ENCODE assay signal across 10 mouse cellular contexts in the genomic region with DNA sequence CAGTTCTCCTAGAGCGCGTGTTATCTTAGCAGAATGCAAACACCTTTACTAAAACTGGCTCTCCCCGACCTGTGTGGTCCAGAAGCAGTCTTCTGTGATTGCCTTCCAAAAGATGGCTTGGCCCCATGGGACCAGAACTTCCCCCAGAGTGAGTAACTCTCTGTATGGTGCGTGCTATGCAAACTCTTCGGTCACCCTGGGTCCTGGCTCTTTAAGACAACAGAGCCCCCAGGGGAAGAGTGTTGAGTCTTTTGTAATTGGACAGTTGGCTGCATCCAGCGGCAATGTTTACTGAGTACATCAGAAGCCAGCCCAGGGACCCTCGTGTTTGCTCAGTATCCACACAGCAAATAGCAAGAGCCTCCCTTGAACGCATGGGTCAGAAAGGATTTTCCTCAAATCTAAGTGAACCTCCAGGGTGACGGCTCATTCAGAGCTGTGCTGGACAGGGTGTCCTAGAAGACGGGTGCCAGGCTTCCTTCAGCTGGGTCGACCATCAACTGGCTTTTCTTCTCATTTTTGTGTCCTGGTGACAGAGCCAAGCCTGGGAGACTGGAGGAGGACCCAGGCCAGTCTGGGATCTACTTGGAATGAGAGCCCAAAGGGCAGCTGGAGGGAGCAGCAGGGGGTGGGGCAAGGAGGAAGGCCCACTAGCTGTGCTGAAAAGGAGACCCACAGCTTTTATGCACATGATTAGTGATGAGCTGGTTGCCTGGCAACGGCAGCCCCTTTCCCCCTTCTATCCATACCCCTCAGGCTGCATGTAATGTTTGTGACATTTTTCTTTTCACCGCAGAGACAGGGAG.
DNase-seq lines count a peak whose midpoint lies in the region; ATAC-seq and TF ChIP-seq lines count a peak whose summit lies in the region.
"Had no signal": no experiment of that assay in that cellular context is flagged by ENCODE, and none has a peak within 500 bp of the region (broad histone marks: within the 10 kb centered on the region; RNA-seq: fewer than 3 reads in every experiment).

No protein-coding gene starts in this region.

- TF ChIP-seq POLR2A in limb, embryonic 14.5 days (IDR thresholded peaks at IDR 0.05; ENCODE audit: borderline replicate concordance, extremely low read depth, insufficient read depth, insufficient read length): no peak

- H3K4me3 ChIP-seq in limb, embryonic 14.5 days (replicated peaks; ENCODE audit: low read length): no peak overlapping the region
- H3K4me3 ChIP-seq in limb, embryonic 10.5 days: no peak overlapping the region
- H3K4me3 ChIP-seq in hindbrain, embryonic 11.5 days (ENCODE audit: low read depth, low read length): no peak overlapping the region
- no peak overlapping the region; the same call in 1 of the 2 replicates for H3K4me3 ChIP-seq in neural tube, embryonic 13.5 days

- no peak overlapping the region for H3K27ac ChIP-seq in limb, embryonic 14.5 days (replicated peaks; ENCODE audit: low read depth, low read length)
- H3K27ac ChIP-seq in limb, embryonic 10.5 days: no peak overlapping the region
- peak overlapping the region; percentile 72 for H3K27ac ChIP-seq in hindbrain, embryonic 11.5 days (ENCODE audit: low read depth, low read length)
- H3K27ac ChIP-seq in neural tube, embryonic 13.5 days (replicated peaks): peak overlapping the region; percentile 90

- no peak overlapping the region for H3K4me2 ChIP-seq in limb, embryonic 14.5 days (replicated peaks; ENCODE audit: low read depth, low read length, severe bottlenecking)
- peak overlapping the region; percentile 8 for H3K4me2 ChIP-seq in hindbrain, embryonic 11.5 days (replicated peaks; ENCODE audit: low read depth, low read length)
- H3K4me2 ChIP-seq in neural tube, embryonic 13.5 days: peak overlapping the region; percentile 49
- H3K4me2 ChIP-seq: heart, embryonic 11.5 days had no signal

- H3K9ac ChIP-seq in limb, embryonic 14.5 days (ENCODE audit: low read depth, low read length, severe bottlenecking): no peak overlapping the region
- H3K9ac ChIP-seq in hindbrain, embryonic 11.5 days (ENCODE audit: low read depth, low read length): no peak overlapping the region
- H3K9ac ChIP-seq in neural tube, embryonic 13.5 days: peak overlapping the region; percentile 43; the same call in 1 of the 2 replicates

- no peaks in the 10 kb centered on the region for H3K9me3 ChIP-seq in limb, embryonic 14.5 days (ENCODE audit: control insufficient read depth, low read length)
- no peaks in the 10 kb centered on the region for H3K9me3 ChIP-seq in limb, embryonic 10.5 days (replicated peaks)
- no peaks in the 10 kb centered on the region for H3K9me3 ChIP-seq in hindbrain, embryonic 11.5 days (ENCODE audit: control insufficient read depth, low read length)
- H3K9me3 ChIP-seq in neural tube, embryonic 13.5 days: no peaks in the 10 kb centered on the region

- H3K36me3 ChIP-seq in limb, embryonic 14.5 days (ENCODE audit: control insufficient read depth, insufficient read depth, low read length): no peaks in the 10 kb centered on the region
- no peaks in the 10 kb centered on the region for H3K36me3 ChIP-seq in limb, embryonic 10.5 days
- no peaks in the 10 kb centered on the region for H3K36me3 ChIP-seq in hindbrain, embryonic 11.5 days (ENCODE audit: control insufficient read depth, insufficient read depth, low read length)
- H3K36me3 ChIP-seq in neural tube, embryonic 13.5 days: no peaks in the 10 kb centered on the region

- no peak for DNase-seq in limb, embryonic 14.5 days (ENCODE audit: low spot score)
- DNase-seq in limb, embryonic 10.5 days (ENCODE audit: low spot score): no peak
- DNase-seq in embryo, embryonic 10 days (ENCODE audit: low spot score): peak; percentile 73
- peak; percentile 77 for DNase-seq in hindbrain, embryonic 11.5 days (ENCODE audit: low spot score)
- DNase-seq in adrenal gland, postnatal 10 days: no peak
- no peak for DNase-seq in left cerebral cortex, adult 11 months (ENCODE audit: low spot score)
- DNase-seq: thymus, adult 18-20 months had no signal

- 16% methylated on average over 13 of the region's 13 CpGs for WGBS in limb, embryonic 14.5 days
- WGBS in limb, embryonic 10.5 days: 12% methylated on average over 13 of the region's 13 CpGs
- 6% methylated on average over 13 of the region's 13 CpGs for WGBS in hindbrain, embryonic 11.5 days
- 6% methylated on average over 13 of the region's 13 CpGs for WGBS in neural tube, embryonic 13.5 days

- ATAC-seq in limb, embryonic 14.5 days (ENCODE audit: low FRiP score, low read depth): peak; percentile 38; the same call in 1 of the 2 replicates
- peak; percentile 90 for ATAC-seq in hindbrain, embryonic 11.5 days (ENCODE audit: low FRiP score)
- peak; percentile 70 for ATAC-seq in neural tube, embryonic 13.5 days (ENCODE audit: low read depth)
- no peak for ATAC-seq in megakaryocyte, adult 5-6 weeks (ENCODE audit: poor library complexity, severe bottlenecking)

- H3K27me3 ChIP-seq in limb, embryonic 14.5 days (ENCODE audit: control insufficient read depth, insufficient read depth, low read length): no peaks in the 10 kb centered on the region
- peaks cover 35% of the 10 kb centered on the region for H3K27me3 ChIP-seq in limb, embryonic 10.5 days (ENCODE audit: low read depth, poor library complexity, severe bottlenecking)
- H3K27me3 ChIP-seq in hindbrain, embryonic 11.5 days (ENCODE audit: control insufficient read depth, insufficient read depth, low read length): peaks cover 6% of the 10 kb centered on the region; the same call in 1 of the 2 replicates
- peaks cover 7% of the 10 kb centered on the region for H3K27me3 ChIP-seq in neural tube, embryonic 13.5 days

- peaks cover 4% of the 10 kb centered on the region; the same call in 1 of the 2 replicates for H3K4me1 ChIP-seq in limb, embryonic 14.5 days (ENCODE audit: control insufficient read depth, insufficient read depth, low read length)
- peaks cover 26% of the 10 kb centered on the region for H3K4me1 ChIP-seq in limb, embryonic 10.5 days
- peaks cover 10% of the 10 kb centered on the region for H3K4me1 ChIP-seq in hindbrain, embryonic 11.5 days (replicated peaks; ENCODE audit: control insufficient read depth, insufficient read depth, low read length)
- H3K4me1 ChIP-seq in neural tube, embryonic 13.5 days (replicated peaks): peaks cover 39% of the 10 kb centered on the region

Comparison
In these comparisons a context has a peak if more than half of its experiments do, and no peak if none do; other contexts are left out.
1. DNase-seq: peak in embryo, embryonic 10 days (single experiment) and hindbrain, embryonic 11.5 days (single experiment); none in limb, embryonic 14.5 days (single experiment), limb, embryonic 10.5 days (single experiment), adrenal gland, postnatal 10 days (single experiment) and left cerebral cortex, adult 11 months (single experiment).
2. H3K27ac ChIP-seq: peak in hindbrain, embryonic 11.5 days (single experiment) and neural tube, embryonic 13.5 days (single experiment); none in limb, embryonic 14.5 days (single experiment) and limb, embryonic 10.5 days (single experiment).